In the genomic region with DNA sequence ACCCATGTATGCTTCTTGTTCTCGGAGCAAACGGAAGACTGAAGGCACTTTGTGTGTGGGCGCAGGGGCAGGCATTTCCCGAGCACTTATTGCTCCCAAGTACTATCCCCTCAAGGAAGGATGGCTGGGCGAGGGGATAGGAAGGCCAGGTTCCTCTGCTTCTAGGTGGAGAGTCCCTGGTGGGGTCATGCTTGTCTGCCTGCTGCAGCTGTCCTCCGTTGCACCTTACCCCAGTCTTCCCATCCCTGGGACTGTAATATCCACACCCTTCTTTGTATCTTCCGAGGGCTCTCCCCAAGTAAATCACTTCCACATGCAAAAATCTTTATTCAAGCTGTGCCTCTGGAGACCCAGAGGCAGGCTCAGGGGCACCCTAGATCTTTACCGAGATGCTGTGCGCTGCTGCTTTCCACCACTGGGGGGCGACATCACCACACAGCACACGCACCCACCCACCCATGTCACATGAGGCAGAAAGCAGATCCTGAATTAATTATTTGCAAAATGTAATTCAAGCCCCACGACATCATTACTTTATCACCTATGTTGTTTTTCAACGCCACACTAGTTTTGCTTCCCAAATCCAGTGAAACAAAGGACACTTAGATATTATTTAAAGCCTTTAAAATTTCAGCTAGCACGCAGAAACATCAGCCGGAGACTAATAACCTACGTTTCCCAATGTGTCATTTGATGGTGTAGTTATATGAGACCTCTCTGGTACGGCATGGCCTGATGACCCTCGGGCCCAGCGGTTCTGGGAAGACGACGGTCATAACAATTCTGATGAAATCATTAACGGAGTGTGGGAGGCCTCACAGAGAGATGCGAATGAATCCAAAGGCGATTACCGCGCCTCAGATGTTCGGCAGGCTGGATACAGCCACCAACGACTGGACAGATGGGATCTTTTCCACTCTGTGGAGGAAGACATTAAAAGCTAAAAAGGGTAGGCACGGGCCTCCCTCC, we compare ENCODE assay signal across 8 mouse cellular contexts.
DNase-seq lines count a peak whose midpoint lies in the region; ATAC-seq and TF ChIP-seq lines count a peak whose summit lies in the region.

No protein-coding gene starts in this region.

- TF ChIP-seq CTCF in spleen, adult 2 months (IDR thresholded peaks at IDR 0.05; ENCODE audit: extremely low read depth, insufficient read depth, insufficient read length, insufficient replicate concordance) = peak; percentile 90
- peak; percentile 99 for TF ChIP-seq CTCF in embryonic fibroblast, embryonic 13.5 days (IDR thresholded peaks at IDR 0.05; ENCODE audit: borderline replicate concordance, insufficient read depth, low read length)
- peak; percentile 92 for TF ChIP-seq CTCF in liver, adult 2 months (IDR thresholded peaks at IDR 0.05; ENCODE audit: low read depth, low read length)

- peaks cover 3% of the 10 kb centered on the region; the same call in 1 of the 2 replicates for H3K36me3 ChIP-seq in spleen, adult 2 months (ENCODE audit: control insufficient read depth, insufficient read depth, low read length)
- H3K36me3 ChIP-seq in liver, adult 2 months (ENCODE audit: control insufficient read depth, insufficient read depth, low read length) = no peaks in the 10 kb centered on the region
- H3K36me3 ChIP-seq in neural tube, embryonic 15.5 days = no peaks in the 10 kb centered on the region

- no peak overlapping the region for H3K4me3 ChIP-seq in spleen, adult 2 months (ENCODE audit: extremely low read depth, insufficient read depth, insufficient read length)
- no peak overlapping the region for H3K4me3 ChIP-seq in embryonic fibroblast, embryonic 13.5 days (ENCODE audit: insufficient read depth, low read length)
- H3K4me3 ChIP-seq in liver, adult 2 months (ENCODE audit: insufficient read depth, low read depth, low read length) = no peak overlapping the region
- no peak overlapping the region for H3K4me3 ChIP-seq in neural tube, embryonic 15.5 days (replicated peaks)

- peak overlapping the region; percentile 39 for H3K4me2 ChIP-seq in neural tube, embryonic 15.5 days

- no peak for TF ChIP-seq POLR2A in spleen, adult 2 months (IDR thresholded peaks at IDR 0.05; ENCODE audit: low read depth, low read length)
- no peak for TF ChIP-seq POLR2A in embryonic fibroblast, embryonic 13.5 days (IDR thresholded peaks at IDR 0.05; ENCODE audit: low read depth, low read length)
- TF ChIP-seq POLR2A in liver, adult 2 months (IDR thresholded peaks at IDR 0.05; ENCODE audit: extremely low read depth, insufficient read depth, low read length) = no peak

- H3K79me2 ChIP-seq in liver, adult 2 months (ENCODE audit: control insufficient read depth, insufficient read depth, low read length) = no peaks in the 10 kb centered on the region

- DNase-seq in spleen, adult 2 months (ENCODE audit: low read depth in 1 of 2, low spot score in 2 of 2) = peak; percentile 4 to 30
- no peak for DNase-seq in spleen, adult 12 weeks (ENCODE audit: low spot score)
- peak; percentile 50 to 74 for DNase-seq in adrenal gland, postnatal 36 days
- peak; percentile 63 for DNase-seq in induced T-regulatory cell, adult 2 months (ENCODE audit: low read depth)
- no peak for DNase-seq in liver, adult 2 months (ENCODE audit: extremely low read depth, low read depth, low spot score)
- no peak for DNase-seq in yolk sac, embryonic 10.5 days (ENCODE audit: low spot score)

- H3K9me3 ChIP-seq in neural tube, embryonic 15.5 days (replicated peaks) = no peaks in the 10 kb centered on the region

- ATAC-seq in neural tube, embryonic 15.5 days (ENCODE audit: low FRiP score) = peak; percentile 83; the same call in 1 of the 2 replicates

- no peaks in the 10 kb centered on the region for H3K27me3 ChIP-seq in spleen, adult 2 months (ENCODE audit: control insufficient read depth, insufficient read depth, low read length)
- no peaks in the 10 kb centered on the region for H3K27me3 ChIP-seq in liver, adult 2 months (ENCODE audit: control insufficient read depth, insufficient read depth, low read length)
- H3K27me3 ChIP-seq in neural tube, embryonic 15.5 days (replicated peaks) = no peaks in the 10 kb centered on the region

- 73% methylated on average over 29 of the region's 29 CpGs for WGBS in spleen, adult 2 months
- 63% methylated on average over 29 of the region's 29 CpGs for WGBS in liver, adult 2 months
- 34% methylated on average over 29 of the region's 29 CpGs for WGBS in neural tube, embryonic 15.5 days

- no peaks in the 10 kb centered on the region for H3K4me1 ChIP-seq in spleen, adult 2 months (ENCODE audit: control insufficient read depth, insufficient read depth, insufficient read length)
- no peaks in the 10 kb centered on the region for H3K4me1 ChIP-seq in embryonic fibroblast, embryonic 13.5 days (ENCODE audit: control insufficient read depth, insufficient read depth, low read length)
- H3K4me1 ChIP-seq in liver, adult 2 months (ENCODE audit: control insufficient read depth, insufficient read depth, low read length) = no peaks in the 10 kb centered on the region
- peaks cover 23% of the 10 kb centered on the region for H3K4me1 ChIP-seq in neural tube, embryonic 15.5 days

- no peak overlapping the region for H3K9ac ChIP-seq in liver, adult 2 months (ENCODE audit: low read depth, low read length)
- no peak overlapping the region for H3K9ac ChIP-seq in neural tube, embryonic 15.5 days (replicated peaks)

- no peak overlapping the region for H3K27ac ChIP-seq in spleen, adult 2 months (ENCODE audit: insufficient read depth, low read length)
- no peak overlapping the region for H3K27ac ChIP-seq in embryonic fibroblast, embryonic 13.5 days (ENCODE audit: insufficient read depth, low read length)
- no peak overlapping the region for H3K27ac ChIP-seq in liver, adult 2 months (replicated peaks; ENCODE audit: insufficient read depth, low read depth, low read length)
- peak overlapping the region; percentile 4; the same call in 1 of the 2 replicates for H3K27ac ChIP-seq in neural tube, embryonic 15.5 days (replicated peaks)

Comparison
In these comparisons a context has a peak if more than half of its experiments do, and no peak if none do; other contexts are left out.
1. DNase-seq: peak in spleen, adult 2 months (2 of 2), adrenal gland, postnatal 36 days (2 of 2) and induced T-regulatory cell, adult 2 months (single experiment); none in spleen, adult 12 weeks (single experiment), liver, adult 2 months (single experiment) and yolk sac, embryonic 10.5 days (single experiment).
2. Peak in every context shown above with its lines, with median percentiles within 50 percentile points of each other: CTCF ChIP-seq.